Mouse (Mus musculus) C2C12 (cell line): ENCODE data around the gene Lsp1.

Source experiments
- CEBPB ChIP-seq: IDR thresholded peaks from one replicate; pipeline ENCODE4 v1.6.1; 2011; ENCODE audit warnings: low read depth, mild to moderate bottlenecking, control low read depth, moderate library complexity
- CTCF ChIP-seq: IDR thresholded peaks from one replicate; pipeline ENCODE4 v1.5.1; 2011; ENCODE audit not compliant: control insufficient read depth, insufficient read depth, insufficient read length
- MAX ChIP-seq: IDR thresholded peaks from one replicate; pipeline ENCODE4 v1.6.1; 2011; ENCODE audit warnings: mild to moderate bottlenecking, control low read depth
- MYOG ChIP-seq: IDR thresholded peaks from one replicate; pipeline ENCODE4 v1.6.1; 2011; ENCODE audit not compliant: control insufficient read depth, insufficient read length; ENCODE audit errors: extremely low read depth
- USF1 ChIP-seq: IDR thresholded peaks from one replicate; pipeline ENCODE4 v1.6.1; 2011; ENCODE audit warnings: low read depth, mild to moderate bottlenecking, control low read depth, moderate library complexity

GRCm38 (mm10) chr7:142459299-142459691 lies 1.3 kb upstream of the Lsp1 start:
- TF ChIP-seq CTCF (no peak), MAX (no peak), USF1 (no peak), CEBPB (no peak), MYOG (no peak)
